Mouse (Mus musculus): ENCODE data around the gene Prr36. TPM values are rescaled to one million over a fixed set of nuclear protein-coding genes. Genes with fewer than 3 reads are reported as not detected.

Prr36 gene
- polyA plus RNA-seq (2017; shearing (Covaris generic)), result 0.39 TPM

GRCm38 (mm10) chr8:4216791-4217621, at the start of gene Prr36:
Gene Prr36, minus strand, starts transcription at chr8:4217459.

GRCm38 (mm10) chr8:4259125-4259804, 42.0 kb upstream of the Prr36 start, which contains the start of gene Ctxn1:
Gene Ctxn1, minus strand, starts transcription at chr8:4259274.

GRCm38 (mm10) chr8:4252934-4253841, 35.9 kb upstream of the Prr36 start, which contains the start of gene Snapc2:
Gene Snapc2, plus strand, starts transcription at chr8:4253080.

GRCm38 (mm10) chr8:4247951-4248540, 30.8 kb upstream of the Prr36 start, which contains the start of gene Tgfbr3l:
Gene Tgfbr3l, plus strand, starts transcription at chr8:4248214.

GRCm38 (mm10) chr8:4238434-4239192, 21.4 kb upstream of the Prr36 start, which contains the start of the genes Map2k7 and Gm49320:
Gene Map2k7, plus strand, starts transcription at chr8:4238740.
Gene Gm49320, plus strand, starts transcription at chr8:4238865.

GRCm38 (mm10) chr8:4226739-4227347, 9.6 kb upstream of the Prr36 start, which contains the start of gene Lrrc8e:
Gene Lrrc8e, plus strand, starts transcription at chr8:4226827.

GRCm38 (mm10) chr8:4165852-4166751, 51.2 kb downstream of the Prr36 start, which contains the start of gene Evi5l:
Gene Evi5l, plus strand, starts transcription at chr8:4166567.

Other genes starting within 250 kb of the Prr36 start
- gene Cd209f, start 111.6 kb downstream of the Prr36 start, polyA plus RNA-seq (2017; shearing (Covaris generic)), result not detected
- 0.07 TPM for gene Cd209g, start 83.4 kb downstream of the Prr36 start, polyA plus RNA-seq (2017; shearing (Covaris generic))
- gene Evi5l, start 50.9 kb downstream of the Prr36 start, polyA plus RNA-seq (2017; shearing (Covaris generic)), result 12.7 TPM
- 0.07 TPM for gene Lrrc8e, start 9.4 kb upstream of the Prr36 start, polyA plus RNA-seq (2017; shearing (Covaris generic))
- gene Map2k7, start 21.3 kb upstream of the Prr36 start, polyA plus RNA-seq (2017; shearing (Covaris generic)), result 76.2 TPM
- 0.66 TPM for gene Gm49320, start 21.4 kb upstream of the Prr36 start, polyA plus RNA-seq (2017; shearing (Covaris generic))
- gene Tgfbr3l, start 30.8 kb upstream of the Prr36 start, polyA plus RNA-seq (2017; shearing (Covaris generic)), result 8.9 TPM
- 31.9 TPM for gene Snapc2, start 35.6 kb upstream of the Prr36 start, polyA plus RNA-seq (2017; shearing (Covaris generic))
- 0.76 TPM for gene Ctxn1, start 41.8 kb upstream of the Prr36 start, polyA plus RNA-seq (2017; shearing (Covaris generic))
- 66.0 TPM for gene Timm44, start 58.5 kb upstream of the Prr36 start, polyA plus RNA-seq (2017; shearing (Covaris generic))
- 14.7 TPM for gene Ccl25, start 107.8 kb upstream of the Prr36 start, polyA plus RNA-seq (2017; shearing (Covaris generic))
- gene Elavl1, start 108.0 kb upstream of the Prr36 start, polyA plus RNA-seq (2017; shearing (Covaris generic)), result 14.7 TPM

Measured in activated CD4-positive, CD25-positive, alpha-beta regulatory T cell, adult 9 weeks (primary cell).